Mouse (Mus musculus) midbrain, postnatal 0 days (tissue): ENCODE measurements at regions not wholly inside any gene's neighbourhood (a gene's known extent, or its start where the extent isn't known, plus 50 kb on each side); places are given as distances from the start of the nearest gene placed in this dataset.

Experiments used
- ATAC-seq: fragments of 200-750 bp; cut with Nextera tagmentation; 2 replicates; pipeline ENCODE4 v1.8.0; 2017; ENCODE audit warnings: moderate number of reproducible peaks, mild to moderate bottlenecking, moderate TSS enrichment, moderate library complexity; ENCODE audit not compliant: low FRiP score
- DNase-seq: peaks from one replicate; pipeline ENCODE4 v3.0.0-alpha.2; 2015; ENCODE audit warnings: low spot score
- H3K27ac ChIP-seq: fragments of 300-500 bp; sonication (generic); 2 replicates; pipeline ENCODE4 v1.5.1; 2014; ENCODE audit warnings: low read depth, mild to moderate bottlenecking, low read length, mixed read lengths
- H3K27me3 ChIP-seq: fragments of 300-500 bp; sonication (generic); 2 replicates; pipeline ENCODE4 v1.6.1; 2014; ENCODE audit warnings: low read length, control low read depth, mixed read lengths; ENCODE audit not compliant: insufficient read depth
- H3K36me3 ChIP-seq: fragments of 300-500 bp; sonication (generic); 2 replicates; pipeline ENCODE4 v1.6.1; 2014; ENCODE audit warnings: low read length, control low read depth, mixed read lengths; ENCODE audit not compliant: insufficient read depth
- H3K4me1 ChIP-seq: fragments of 300-500 bp; sonication (generic); 2 replicates; pipeline ENCODE4 v1.6.1; 2014; ENCODE audit warnings: mild to moderate bottlenecking, control low read depth, antibody characterized with exemption, low read length, mixed read lengths; ENCODE audit not compliant: insufficient read depth
- H3K4me2 ChIP-seq: fragments of 300-500 bp; sonication (generic); 2 replicates; pipeline ENCODE4 v1.6.1; 2014; ENCODE audit warnings: low read depth, mild to moderate bottlenecking, low read length, mixed read lengths; ENCODE audit not compliant: poor library complexity, severe bottlenecking
- H3K4me3 ChIP-seq: fragments of 300-500 bp; sonication (generic); 2 replicates; pipeline ENCODE4 v1.5.1; 2014; ENCODE audit warnings: low read depth, mild to moderate bottlenecking, low read length, moderate library complexity
- H3K9ac ChIP-seq: fragments of 300-500 bp; sonication (generic); replicated peaks from 2 replicates; pipeline ENCODE4 v1.6.1; 2014; ENCODE audit warnings: mild to moderate bottlenecking, low read length, moderate library complexity, mixed read lengths; ENCODE audit not compliant: poor library complexity, severe bottlenecking
- H3K9me3 ChIP-seq: fragments of 300-500 bp; sonication (generic); 2 replicates; pipeline ENCODE4 v1.6.1; 2016; ENCODE audit warnings: low read length, control low read depth
- CTCF ChIP-seq: IDR thresholded peaks from 2 replicates; pipeline ENCODE4 v1.5.1; 2016; ENCODE audit warnings: antibody characterized with exemption, mild to moderate bottlenecking
- WGBS: fragments of 180-500 bp; shearing (Covaris S2); extraction: QIAGEN DNeasy Blood & Tissue Kit; methylation state at CpG from one replicate; pipeline ENCODE4 v1.1.7; 2014; 5-methylcytosine and 5-hydroxymethylcytosine counted together

GRCm38 (mm10) chr12:68148066-68148465 is 925.7 kb upstream of the Mdga2 start:
- H3K4me2 ChIP-seq, result no peak overlapping the region
- 42% methylated on average over 4 of the region's 4 CpGs for WGBS
- no peak overlapping the region for H3K9ac ChIP-seq
- ATAC-seq (no peak), DNase-seq (peak; percentile 62)
- TF ChIP-seq CTCF, result peak; percentile 56
- no peak overlapping the region for H3K27ac ChIP-seq
- H3K36me3 ChIP-seq, result no peaks in the 10 kb centered on the region
- H3K4me3 ChIP-seq, result no peak overlapping the region
- no peaks in the 10 kb centered on the region for H3K4me1 ChIP-seq
- H3K27me3 ChIP-seq, result no peaks in the 10 kb centered on the region
- H3K9me3 ChIP-seq, result no peaks in the 10 kb centered on the region

GRCm38 (mm10) chr12:68139831-68140230 is 917.5 kb upstream of the Mdga2 start:
- ATAC-seq, result no peak
- H3K36me3 ChIP-seq, result no peaks in the 10 kb centered on the region
- no peak for DNase-seq
- no peak overlapping the region for H3K4me3 ChIP-seq
- no peak overlapping the region for H3K27ac ChIP-seq
- H3K27me3 ChIP-seq, result no peaks in the 10 kb centered on the region
- no peaks in the 10 kb centered on the region for H3K4me1 ChIP-seq
- no peaks in the 10 kb centered on the region for H3K9me3 ChIP-seq
- 85% methylated on average over 6 of the region's 6 CpGs for WGBS
- no peak for TF ChIP-seq CTCF
- no peak overlapping the region for H3K9ac ChIP-seq
- no peak overlapping the region for H3K4me2 ChIP-seq

GRCm38 (mm10) chr12:68131776-68132175 is 909.4 kb upstream of the Mdga2 start:
- Histone ChIP-seq H3K27ac (no peak overlapping the region), H3K4me1 (no peaks in the 10 kb centered on the region), H3K4me3 (no peak overlapping the region), H3K4me2 (no peak overlapping the region), H3K9ac (no peak overlapping the region), H3K9me3 (no peaks in the 10 kb centered on the region), H3K36me3 (no peaks in the 10 kb centered on the region), H3K27me3 (no peaks in the 10 kb centered on the region)
- ATAC-seq (no peak), DNase-seq (no peak)
- TF ChIP-seq CTCF, result no peak

GRCm38 (mm10) chr12:68115762-68116161 is 893.4 kb upstream of the Mdga2 start:
- no peak overlapping the region for H3K4me3 ChIP-seq
- 66% methylated on average over 1 of the region's 1 CpGs for WGBS
- no peaks in the 10 kb centered on the region for H3K9me3 ChIP-seq
- no peak overlapping the region for H3K9ac ChIP-seq
- no peak for ATAC-seq
- H3K27ac ChIP-seq, result no peak overlapping the region
- DNase-seq, result no peak
- no peak for TF ChIP-seq CTCF
- H3K36me3 ChIP-seq, result no peaks in the 10 kb centered on the region
- no peaks in the 10 kb centered on the region for H3K4me1 ChIP-seq
- H3K27me3 ChIP-seq, result no peaks in the 10 kb centered on the region
- no peak overlapping the region for H3K4me2 ChIP-seq
